Mouse (Mus musculus) limb, embryonic 14.5 days (tissue): ENCODE data around the gene Tram2. TPM values are rescaled to one million over a fixed set of nuclear protein-coding genes. Genes with fewer than 3 reads are reported as not detected.

Experiments used
- ATAC-seq: fragments of 200-750 bp; cut with Nextera tagmentation; 2 replicates; pipeline ENCODE4 v1.8.0; 2017; ENCODE audit warnings: low read depth, moderate number of reproducible peaks, moderate TSS enrichment; ENCODE audit not compliant: low FRiP score
- DNase-seq: peaks from one replicate; pipeline ENCODE4 v3.0.0-alpha.2; 2015; ENCODE audit warnings: low spot score
- H3K27ac ChIP-seq: fragments of 300-500 bp; sonication (generic); replicated peaks from 2 replicates; pipeline ENCODE4 v1.5.1; 2014; ENCODE audit warnings: low read depth, mild to moderate bottlenecking, low read length, moderate library complexity, mixed read lengths
- H3K27me3 ChIP-seq: fragments of 300-500 bp; sonication (generic); 2 replicates; pipeline ENCODE4 v1.6.1; 2014; ENCODE audit warnings: low read length, mixed read lengths; ENCODE audit not compliant: control insufficient read depth, insufficient read depth
- H3K36me3 ChIP-seq: fragments of 300-500 bp; sonication (generic); 2 replicates; pipeline ENCODE4 v1.6.1; 2014; ENCODE audit warnings: mild to moderate bottlenecking, low read length, moderate library complexity, mixed read lengths; ENCODE audit not compliant: control insufficient read depth, insufficient read depth
- H3K4me1 ChIP-seq: fragments of 300-500 bp; sonication (generic); 2 replicates; pipeline ENCODE4 v1.6.1; 2014; ENCODE audit warnings: antibody characterized with exemption, low read length, mixed read lengths; ENCODE audit not compliant: control insufficient read depth, insufficient read depth
- H3K4me2 ChIP-seq: fragments of 300-500 bp; sonication (generic); replicated peaks from 2 replicates; pipeline ENCODE4 v1.6.1; 2014; ENCODE audit warnings: low read depth, mild to moderate bottlenecking, low read length, moderate library complexity; ENCODE audit not compliant: severe bottlenecking
- H3K4me3 ChIP-seq: fragments of 300-500 bp; sonication (generic); replicated peaks from 2 replicates; pipeline ENCODE4 v1.5.1; 2014; ENCODE audit warnings: low read length
- H3K9ac ChIP-seq: fragments of 300-500 bp; sonication (generic); 2 replicates; pipeline ENCODE4 v1.6.1; 2014; ENCODE audit warnings: mild to moderate bottlenecking, low read depth, low read length, moderate library complexity; ENCODE audit not compliant: severe bottlenecking
- H3K9me3 ChIP-seq: fragments of 300-500 bp; sonication (generic); 2 replicates; pipeline ENCODE4 v1.6.1; 2016; ENCODE audit warnings: low read length; ENCODE audit not compliant: control insufficient read depth
- POLR2A ChIP-seq: fragments of 200-500 bp; IDR thresholded peaks from 2 replicates; pipeline ENCODE4 v1.8.0; 2012; ENCODE audit warnings: inconsistent platforms, mild to moderate bottlenecking, moderate library complexity, borderline replicate concordance; ENCODE audit not compliant: insufficient read depth, insufficient read length; ENCODE audit errors: extremely low read depth
- WGBS: fragments of 180-500 bp; shearing (Covaris S2); extraction: QIAGEN DNeasy Blood & Tissue Kit; methylation state at CpG from one replicate; pipeline ENCODE4 v1.1.7; 2014; 5-methylcytosine and 5-hydroxymethylcytosine counted together
- polyA plus RNA-seq, 2 experiments: library from polyadenylated mRNA; depleted of rRNA in 1 of 2; stranded (reverse) in 1 of 2; unstranded in 1 of 2; fragments of >200 nt; fragmentation: Nextera tagmentation in 1 of 2; extraction: Ambion mirVana in 1 of 2; gene quantifications; 2 replicates each; pipeline versions ENCODE4 v1.2.1 to v1.2.3; 2012 to 2014

Tram2 gene
- polyA plus RNA-seq (2012; rRNA removed) (20.3 and 25.0 TPM in 2 replicates), polyA plus RNA-seq (2014; fragmentation: Nextera tagmentation; extraction: Ambion mirVana) (15.5 and 17.8 TPM in 2 replicates)

- Histone ChIP-seq H3K4me3 (peak within 1 kb of the TSS; percentile 75), H3K27me3 (no peaks in the 10 kb centered on the region), H3K36me3 (no peaks in the 10 kb centered on the region), H3K4me2 (peak within 1 kb of the TSS; percentile 63), H3K27ac (peak within 1 kb of the TSS; percentile 92), H3K9ac (peak within 1 kb of the TSS; percentile 72), H3K9me3 (no peaks in the 10 kb centered on the region), H3K4me1 (peaks cover 43% of the 10 kb centered on the region)
- DNase-seq (peak; percentile 87), ATAC-seq (peak; percentile 93)
- TF ChIP-seq POLR2A: peak; percentile 93; the same call in 1 of the 2 replicates
- WGBS: under 1% methylated on average over 30 of the region's 52 CpGs
These were observed at the start of gene Tram2 for GRCm38 (mm10) chr1:21079217-21079773. Gene Tram2, minus strand, starts transcription at chr1:21079229.

GRCm38 (mm10) chr1:21124713-21125336, 45.8 kb upstream of the Tram2 start:
- H3K4me1 ChIP-seq: no peaks in the 10 kb centered on the region
- ATAC-seq: peak; percentile 57; the same call in 1 of the 2 replicates
- no peak for DNase-seq
- 69% methylated on average over 14 of the region's 14 CpGs for WGBS
- no peak overlapping the region for H3K4me3 ChIP-seq
- no peaks in the 10 kb centered on the region for H3K36me3 ChIP-seq
- no peaks in the 10 kb centered on the region for H3K9me3 ChIP-seq
- no peak for TF ChIP-seq POLR2A
- H3K27me3 ChIP-seq: no peaks in the 10 kb centered on the region
- H3K9ac ChIP-seq: no peak overlapping the region
- no peak overlapping the region for H3K4me2 ChIP-seq
- peak overlapping the region; percentile 58; the same call in 1 of the 2 replicates for H3K27ac ChIP-seq

GRCm38 (mm10) chr1:21103784-21104183, 24.8 kb upstream of the Tram2 start:
- H3K9me3 ChIP-seq: no peaks in the 10 kb centered on the region
- no peak overlapping the region for H3K9ac ChIP-seq
- TF ChIP-seq POLR2A: no peak
- no peaks in the 10 kb centered on the region for H3K27me3 ChIP-seq
- 85% methylated on average over 4 of the region's 4 CpGs for WGBS
- no peak overlapping the region for H3K27ac ChIP-seq
- no peaks in the 10 kb centered on the region for H3K36me3 ChIP-seq
- DNase-seq (no peak), ATAC-seq (no peak)
- no peak overlapping the region for H3K4me3 ChIP-seq
- H3K4me1 ChIP-seq: no peaks in the 10 kb centered on the region
- H3K4me2 ChIP-seq: no peak overlapping the region

- Histone ChIP-seq H3K9me3 (no peaks in the 10 kb centered on the region), H3K4me1 (no peaks in the 10 kb centered on the region), H3K27ac (no peak overlapping the region), H3K4me2 (no peak overlapping the region), H3K27me3 (no peaks in the 10 kb centered on the region), H3K9ac (no peak overlapping the region), H3K4me3 (no peak overlapping the region), H3K36me3 (no peaks in the 10 kb centered on the region)
- DNase-seq (no peak), ATAC-seq (no peak; the same call in 1 of the 2 replicates)
- no peak for TF ChIP-seq POLR2A
- 42% methylated on average over 15 of the region's 15 CpGs for WGBS
These were observed 22.4 kb upstream of the Tram2 start for GRCm38 (mm10) chr1:21101221-21102006.

- Histone ChIP-seq H3K27ac (no peak overlapping the region), H3K9ac (no peak overlapping the region), H3K27me3 (no peaks in the 10 kb centered on the region), H3K36me3 (no peaks in the 10 kb centered on the region), H3K4me3 (no peak overlapping the region), H3K4me1 (no peaks in the 10 kb centered on the region), H3K9me3 (no peaks in the 10 kb centered on the region), H3K4me2 (no peak overlapping the region)
- no peak for ATAC-seq
- no peak for TF ChIP-seq POLR2A
- 84% methylated on average over 4 of the region's 4 CpGs for WGBS
- no peak for DNase-seq
These were observed 21.7 kb upstream of the Tram2 start for GRCm38 (mm10) chr1:21100726-21101125.
